Mouse (Mus musculus): ENCODE measurements at regions not wholly inside any gene's neighbourhood (a gene's known extent, or its start where the extent isn't known, plus 50 kb on each side); places are given as distances from the start of the nearest gene placed in this dataset.
A peak's percentile ranks its signal among the peaks of the same experiment; 100 is the strongest.

- 93% methylated on average over 9 of the region's 9 CpGs for WGBS
- Histone ChIP-seq H3K27me3 (replicated peaks; ENCODE audit: control insufficient read depth, insufficient read depth, low read length) (no peaks in the 10 kb centered on the region), H3K9ac (replicated peaks; ENCODE audit: low read depth, low read length) (no peak overlapping the region), H3K4me3 (replicated peaks; ENCODE audit: low read length) (no peak overlapping the region), H3K27ac (ENCODE audit: low read length) (no peak overlapping the region), H3K4me1 (replicated peaks; ENCODE audit: control insufficient read depth, insufficient read depth, low read length) (peaks cover 19% of the 10 kb centered on the region), H3K9me3 (ENCODE audit: control insufficient read depth, low read length) (no peaks in the 10 kb centered on the region), H3K4me2 (ENCODE audit: low read length) (no peak overlapping the region), H3K36me3 (ENCODE audit: control insufficient read depth, insufficient read depth) (no peaks in the 10 kb centered on the region)
- no peak for ATAC-seq
Measured at GRCm38 (mm10) chr4:22098605-22099004, 167.5 kb downstream of the Faxc start.

GRCm38 (mm10) chr4:22102478-22102877, 171.3 kb downstream of the Faxc start:
- Histone ChIP-seq H3K4me3 (replicated peaks; ENCODE audit: low read length) (no peak overlapping the region), H3K36me3 (ENCODE audit: control insufficient read depth, insufficient read depth) (no peaks in the 10 kb centered on the region), H3K4me2 (ENCODE audit: low read length) (no peak overlapping the region), H3K4me1 (replicated peaks; ENCODE audit: control insufficient read depth, insufficient read depth, low read length) (peaks cover 4% of the 10 kb centered on the region), H3K9ac (replicated peaks; ENCODE audit: low read depth, low read length) (no peak overlapping the region), H3K27ac (ENCODE audit: low read length) (peak overlapping the region; percentile 44; the same call in 1 of the 2 replicates), H3K27me3 (replicated peaks; ENCODE audit: control insufficient read depth, insufficient read depth, low read length) (no peaks in the 10 kb centered on the region), H3K9me3 (ENCODE audit: control insufficient read depth, low read length) (no peaks in the 10 kb centered on the region)
- 43% methylated on average over 5 of the region's 5 CpGs for WGBS
- peak; percentile 66 for ATAC-seq

- peak overlapping the region; percentile 45; the same call in 1 of the 2 replicates for H3K27ac ChIP-seq (ENCODE audit: low read length)
- H3K36me3 ChIP-seq (ENCODE audit: control insufficient read depth, insufficient read depth), result no peaks in the 10 kb centered on the region
- peaks cover 4% of the 10 kb centered on the region for H3K4me1 ChIP-seq (replicated peaks; ENCODE audit: control insufficient read depth, insufficient read depth, low read length)
- no peaks in the 10 kb centered on the region for H3K9me3 ChIP-seq (ENCODE audit: control insufficient read depth, low read length)
- H3K4me2 ChIP-seq (ENCODE audit: low read length), result no peak overlapping the region
- H3K4me3 ChIP-seq (replicated peaks; ENCODE audit: low read length), result no peak overlapping the region
- no peak overlapping the region for H3K9ac ChIP-seq (replicated peaks; ENCODE audit: low read depth, low read length)
- no peaks in the 10 kb centered on the region for H3K27me3 ChIP-seq (replicated peaks; ENCODE audit: control insufficient read depth, insufficient read depth, low read length)
- ATAC-seq, result peak; percentile 76
- WGBS, result 44% methylated on average over 8 of the region's 8 CpGs
Measured at GRCm38 (mm10) chr4:22103001-22103587, 172.0 kb downstream of the Faxc start.

GRCm38 (mm10) chr4:22106883-22107282, 175.8 kb downstream of the Faxc start:
- H3K9me3 ChIP-seq (ENCODE audit: control insufficient read depth, low read length), result no peaks in the 10 kb centered on the region
- no peaks in the 10 kb centered on the region for H3K27me3 ChIP-seq (replicated peaks; ENCODE audit: control insufficient read depth, insufficient read depth, low read length)
- no peak overlapping the region for H3K4me3 ChIP-seq (replicated peaks; ENCODE audit: low read length)
- 62% methylated on average over 9 of the region's 9 CpGs for WGBS
- peaks cover 10% of the 10 kb centered on the region for H3K4me1 ChIP-seq (replicated peaks; ENCODE audit: control insufficient read depth, insufficient read depth, low read length)
- H3K9ac ChIP-seq (replicated peaks; ENCODE audit: low read depth, low read length), result no peak overlapping the region
- no peak overlapping the region for H3K4me2 ChIP-seq (ENCODE audit: low read length)
- H3K27ac ChIP-seq (ENCODE audit: low read length), result peak overlapping the region; percentile 9
- peak; percentile 56 for ATAC-seq
- H3K36me3 ChIP-seq (ENCODE audit: control insufficient read depth, insufficient read depth), result no peaks in the 10 kb centered on the region

GRCm38 (mm10) chr4:22109410-22109809, 178.3 kb downstream of the Faxc start:
- Histone ChIP-seq H3K4me1 (replicated peaks; ENCODE audit: control insufficient read depth, insufficient read depth, low read length) (0 out of 2 replicates have a peak, but pooled peaks cover 6% of the 10 kb centered on the region), H3K4me3 (replicated peaks; ENCODE audit: low read length) (no peak overlapping the region), H3K9ac (replicated peaks; ENCODE audit: low read depth, low read length) (no peak overlapping the region), H3K4me2 (ENCODE audit: low read length) (no peak overlapping the region), H3K27me3 (replicated peaks; ENCODE audit: control insufficient read depth, insufficient read depth, low read length) (no peaks in the 10 kb centered on the region), H3K36me3 (ENCODE audit: control insufficient read depth, insufficient read depth) (no peaks in the 10 kb centered on the region), H3K27ac (ENCODE audit: low read length) (no peak overlapping the region), H3K9me3 (ENCODE audit: control insufficient read depth, low read length) (no peaks in the 10 kb centered on the region)
- WGBS, result 31% methylated on average over 6 of the region's 6 CpGs
- no peak for ATAC-seq

- H3K9ac ChIP-seq (replicated peaks; ENCODE audit: low read depth, low read length), result no peak overlapping the region
- H3K9me3 ChIP-seq (ENCODE audit: control insufficient read depth, low read length), result no peaks in the 10 kb centered on the region
- H3K4me3 ChIP-seq (replicated peaks; ENCODE audit: low read length), result no peak overlapping the region
- no peaks in the 10 kb centered on the region for H3K36me3 ChIP-seq (ENCODE audit: control insufficient read depth, insufficient read depth)
- 0 out of 2 replicates have a peak, but pooled peaks have one; percentile 39 for ATAC-seq
- H3K27ac ChIP-seq (ENCODE audit: low read length), result no peak overlapping the region
- no peaks in the 10 kb centered on the region for H3K27me3 ChIP-seq (replicated peaks; ENCODE audit: control insufficient read depth, insufficient read depth, low read length)
- 17% methylated on average over 8 of the region's 8 CpGs for WGBS
- H3K4me1 ChIP-seq (replicated peaks; ENCODE audit: control insufficient read depth, insufficient read depth, low read length), result 0 out of 2 replicates have a peak, but pooled peaks cover 6% of the 10 kb centered on the region
- peak overlapping the region; percentile 21; the same call in 1 of the 2 replicates for H3K4me2 ChIP-seq (ENCODE audit: low read length)
Measured at GRCm38 (mm10) chr4:22110400-22110799, 179.3 kb downstream of the Faxc start.

GRCm38 (mm10) chr4:22112209-22112608, 181.1 kb downstream of the Faxc start:
- H3K27ac ChIP-seq (ENCODE audit: low read length), result no peak overlapping the region
- H3K9ac ChIP-seq (replicated peaks; ENCODE audit: low read depth, low read length), result no peak overlapping the region
- no peak for ATAC-seq
- no peaks in the 10 kb centered on the region for H3K36me3 ChIP-seq (ENCODE audit: control insufficient read depth, insufficient read depth)
- WGBS, result 59% methylated on average over 5 of the region's 5 CpGs
- H3K9me3 ChIP-seq (ENCODE audit: control insufficient read depth, low read length), result no peaks in the 10 kb centered on the region
- H3K27me3 ChIP-seq (replicated peaks; ENCODE audit: control insufficient read depth, insufficient read depth, low read length), result no peaks in the 10 kb centered on the region
- 0 out of 2 replicates have a peak, but pooled peaks cover 6% of the 10 kb centered on the region for H3K4me1 ChIP-seq (replicated peaks; ENCODE audit: control insufficient read depth, insufficient read depth, low read length)
- no peak overlapping the region for H3K4me2 ChIP-seq (ENCODE audit: low read length)
- no peak overlapping the region for H3K4me3 ChIP-seq (replicated peaks; ENCODE audit: low read length)

- no peak overlapping the region for H3K4me3 ChIP-seq (replicated peaks; ENCODE audit: low read length)
- H3K36me3 ChIP-seq (ENCODE audit: control insufficient read depth, insufficient read depth), result no peaks in the 10 kb centered on the region
- H3K9me3 ChIP-seq (ENCODE audit: control insufficient read depth, low read length), result no peaks in the 10 kb centered on the region
- H3K4me1 ChIP-seq (replicated peaks; ENCODE audit: control insufficient read depth, insufficient read depth, low read length), result 0 out of 2 replicates have a peak, but pooled peaks cover 4% of the 10 kb centered on the region
- no peak for ATAC-seq
- H3K4me2 ChIP-seq (ENCODE audit: low read length), result no peak overlapping the region
- no peak overlapping the region for H3K9ac ChIP-seq (replicated peaks; ENCODE audit: low read depth, low read length)
- H3K27me3 ChIP-seq (replicated peaks; ENCODE audit: control insufficient read depth, insufficient read depth, low read length), result no peaks in the 10 kb centered on the region
- H3K27ac ChIP-seq (ENCODE audit: low read length), result no peak overlapping the region
Measured at GRCm38 (mm10) chr4:22114451-22114850, 183.3 kb downstream of the Faxc start.

GRCm38 (mm10) chr4:22119877-22120276, 188.7 kb downstream of the Faxc start:
- no peak overlapping the region for H3K9ac ChIP-seq (replicated peaks; ENCODE audit: low read depth, low read length)
- no peaks in the 10 kb centered on the region for H3K36me3 ChIP-seq (ENCODE audit: control insufficient read depth, insufficient read depth)
- no peak overlapping the region for H3K4me3 ChIP-seq (replicated peaks; ENCODE audit: low read length)
- no peak overlapping the region for H3K4me2 ChIP-seq (ENCODE audit: low read length)
- H3K4me1 ChIP-seq (replicated peaks; ENCODE audit: control insufficient read depth, insufficient read depth, low read length), result peaks cover 3% of the 10 kb centered on the region; the same call in 1 of the 2 replicates
- H3K9me3 ChIP-seq (ENCODE audit: control insufficient read depth, low read length), result no peaks in the 10 kb centered on the region
- no peaks in the 10 kb centered on the region for H3K27me3 ChIP-seq (replicated peaks; ENCODE audit: control insufficient read depth, insufficient read depth, low read length)
- WGBS, result 43% methylated on average over 3 of the region's 3 CpGs
- no peak overlapping the region for H3K27ac ChIP-seq (ENCODE audit: low read length)
- ATAC-seq, result no peak

GRCm38 (mm10) chr4:22120953-22121352, 189.8 kb downstream of the Faxc start:
- no peaks in the 10 kb centered on the region for H3K27me3 ChIP-seq (replicated peaks; ENCODE audit: control insufficient read depth, insufficient read depth, low read length)
- no peaks in the 10 kb centered on the region for H3K36me3 ChIP-seq (ENCODE audit: control insufficient read depth, insufficient read depth)
- no peak overlapping the region for H3K4me2 ChIP-seq (ENCODE audit: low read length)
- H3K27ac ChIP-seq (ENCODE audit: low read length), result no peak overlapping the region
- no peaks in the 10 kb centered on the region for H3K9me3 ChIP-seq (ENCODE audit: control insufficient read depth, low read length)
- WGBS, result 33% methylated on average over 3 of the region's 3 CpGs
- H3K4me3 ChIP-seq (replicated peaks; ENCODE audit: low read length), result no peak overlapping the region
- no peak overlapping the region for H3K9ac ChIP-seq (replicated peaks; ENCODE audit: low read depth, low read length)
- no peak for ATAC-seq
- peaks cover 3% of the 10 kb centered on the region; the same call in 1 of the 2 replicates for H3K4me1 ChIP-seq (replicated peaks; ENCODE audit: control insufficient read depth, insufficient read depth, low read length)
